Mouse (Mus musculus) cerebellum, adult 2 months (tissue): ENCODE data around the gene Rbfox1.

Experiments used
- CTCF ChIP-seq: fragments of 200-500 bp; IDR thresholded peaks from 2 replicates; pipeline ENCODE4 v1.5.1; 2011; ENCODE audit warnings: low read depth, mild to moderate bottlenecking, control low read depth, low read length, moderate library complexity, borderline replicate concordance; ENCODE audit not compliant: insufficient read depth
- POLR2A ChIP-seq: fragments of 200-500 bp; IDR thresholded peaks from 2 replicates; pipeline ENCODE4 v1.6.1; 2011; ENCODE audit warnings: low read length, control low read depth, borderline replicate concordance; ENCODE audit not compliant: insufficient read depth

GRCm38 (mm10) chr16:6164476-6164875, 279.3 kb downstream of the Rbfox1 start:
- TF ChIP-seq CTCF (no peak), POLR2A (no peak)
